Mouse (Mus musculus): ENCODE results near the gene Adarb1.

Adarb1 gene

DNA sequence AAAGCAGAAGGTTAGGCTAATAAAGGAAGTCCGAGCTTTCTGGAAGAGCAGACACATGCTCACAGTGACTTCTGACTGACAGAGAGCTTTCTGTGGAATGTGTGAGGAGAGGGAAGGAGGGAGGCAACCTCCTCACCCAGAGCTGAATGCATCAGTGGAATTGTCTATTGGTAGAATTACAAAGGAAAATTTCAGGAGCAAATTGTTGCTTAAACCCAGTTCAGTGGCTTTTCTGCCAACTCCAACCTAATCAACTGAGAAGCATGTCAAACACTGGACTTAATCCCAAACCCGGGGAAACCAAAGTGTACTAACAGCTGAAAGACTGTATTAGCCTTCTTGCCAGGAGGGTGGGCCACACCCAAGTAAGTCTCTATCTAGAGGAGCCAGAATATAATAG, 36.9 kb downstream of the Adarb1 start:
- no peak for DNase-seq (ENCODE audit: low spot score)

DNA sequence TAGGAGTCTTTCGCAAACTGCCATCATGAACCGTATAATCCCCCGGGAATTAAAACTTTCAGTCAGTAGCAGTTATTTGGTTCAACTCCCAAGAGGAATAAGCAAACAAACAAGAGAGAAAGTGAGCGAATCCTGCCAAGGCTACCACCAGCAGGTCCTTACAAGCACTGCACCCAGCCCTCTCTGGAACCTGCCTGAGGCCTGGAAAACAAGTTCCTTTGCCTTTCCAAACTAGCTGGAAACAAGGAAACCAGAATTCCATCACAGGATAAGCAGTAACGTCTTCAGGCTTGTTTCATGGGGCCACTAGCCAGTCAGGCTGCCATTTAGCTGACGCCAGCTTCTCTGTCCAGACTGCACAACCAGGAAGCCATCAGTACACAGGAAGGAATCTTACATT, 37.4 kb downstream of the Adarb1 start:
- no peak for DNase-seq (ENCODE audit: low spot score)

DNA sequence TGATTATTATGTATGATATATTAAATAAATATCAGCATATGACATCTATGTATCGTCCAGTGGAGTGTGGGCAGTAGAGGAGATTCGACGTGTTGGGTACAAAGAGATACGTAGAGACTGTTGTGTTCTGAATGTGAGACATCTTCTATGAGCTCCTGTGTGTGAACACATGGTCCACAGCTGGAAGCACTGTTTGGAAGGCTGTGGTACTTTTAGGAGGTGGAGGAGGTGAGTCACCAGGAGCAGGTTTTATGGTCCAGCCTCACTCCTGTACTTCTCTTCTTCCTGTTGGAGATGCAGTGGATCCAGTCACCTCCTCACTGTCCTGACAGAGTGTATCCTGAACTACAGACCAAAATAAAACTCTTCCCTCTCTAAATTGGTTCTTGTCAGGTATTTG, 38.9 kb downstream of the Adarb1 start:
- DNase-seq (ENCODE audit: low spot score), result no peak

DNA sequence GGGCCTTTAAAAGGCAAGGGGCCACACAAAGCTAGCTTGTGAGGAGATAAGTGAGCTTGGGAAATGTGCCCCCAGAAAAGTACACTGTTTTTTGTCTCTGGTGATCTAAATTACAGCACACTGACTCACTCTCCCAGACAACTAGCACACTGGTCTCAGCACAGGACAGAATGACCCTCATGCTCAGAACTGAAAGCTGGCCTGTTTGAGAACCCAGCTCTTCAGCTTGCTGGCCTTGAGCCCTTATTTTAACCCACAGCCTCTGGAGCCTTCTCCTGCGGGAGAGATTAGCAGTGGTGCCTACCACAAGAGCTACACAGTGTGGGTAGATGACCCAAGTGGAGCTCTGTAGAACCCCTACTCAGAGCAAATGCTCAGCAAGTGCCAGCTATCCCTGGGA, 42.0 kb downstream of the Adarb1 start:
- no peak for DNase-seq (ENCODE audit: low spot score)

DNA sequence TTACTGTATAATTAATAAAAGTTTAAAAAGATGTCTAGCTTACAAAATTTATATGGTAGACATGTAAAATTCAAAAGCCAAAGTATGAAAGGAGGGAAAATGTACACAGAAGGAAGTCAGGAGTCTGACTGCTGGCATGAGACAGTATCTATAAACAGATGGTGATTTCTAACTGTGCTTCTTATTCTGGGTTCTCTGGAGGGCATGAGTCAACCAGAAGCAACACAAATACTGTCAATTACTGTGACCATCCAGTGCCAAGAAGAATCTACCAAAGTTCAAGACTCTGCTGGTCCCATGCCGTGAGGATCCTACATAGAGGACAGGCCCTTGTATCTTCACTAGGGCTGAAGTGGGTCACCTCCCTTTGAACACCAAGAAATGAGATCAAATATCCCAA, 43.1 kb downstream of the Adarb1 start:
- no peak for DNase-seq (ENCODE audit: low spot score)

DNA sequence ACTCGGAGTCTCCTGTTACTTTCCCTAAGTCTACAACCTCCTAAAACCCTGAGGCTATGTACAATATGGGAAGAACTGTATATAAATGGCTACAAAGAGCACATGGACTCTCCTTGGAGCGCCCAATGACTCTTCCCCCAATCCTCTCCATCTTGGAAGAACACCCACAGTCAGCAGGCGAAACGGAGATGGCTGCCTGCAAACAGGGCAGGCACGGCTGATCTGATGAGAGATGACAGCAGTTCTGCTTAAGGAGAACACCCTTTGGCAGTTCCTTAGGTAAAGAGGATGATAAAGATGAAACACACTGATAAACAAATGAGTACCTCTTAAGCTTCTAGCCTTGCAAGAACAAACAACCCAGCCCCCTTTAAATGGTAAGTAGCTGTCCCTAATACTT, 43.7 kb downstream of the Adarb1 start:
- DNase-seq (ENCODE audit: low spot score), result no peak

DNA sequence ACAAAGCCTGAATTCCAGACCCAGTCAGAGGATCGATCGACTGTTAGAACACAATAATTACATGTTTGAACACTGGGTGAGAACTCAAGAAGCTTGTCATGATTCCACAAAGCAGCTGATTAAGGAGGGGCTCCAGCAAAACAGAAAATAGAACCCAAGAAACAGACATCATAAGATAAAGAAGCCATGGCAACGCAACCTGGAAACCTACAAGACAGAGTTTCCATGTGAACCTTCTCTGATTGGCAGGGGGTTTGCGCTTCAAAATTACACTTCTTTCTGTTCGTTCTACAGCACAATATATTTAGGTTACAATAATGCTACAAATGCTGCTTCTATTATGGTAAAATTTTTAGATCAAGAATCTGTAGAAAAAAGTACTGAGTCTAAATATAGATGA, 47.9 kb downstream of the Adarb1 start:
- no peak for DNase-seq (ENCODE audit: low spot score)

DNA sequence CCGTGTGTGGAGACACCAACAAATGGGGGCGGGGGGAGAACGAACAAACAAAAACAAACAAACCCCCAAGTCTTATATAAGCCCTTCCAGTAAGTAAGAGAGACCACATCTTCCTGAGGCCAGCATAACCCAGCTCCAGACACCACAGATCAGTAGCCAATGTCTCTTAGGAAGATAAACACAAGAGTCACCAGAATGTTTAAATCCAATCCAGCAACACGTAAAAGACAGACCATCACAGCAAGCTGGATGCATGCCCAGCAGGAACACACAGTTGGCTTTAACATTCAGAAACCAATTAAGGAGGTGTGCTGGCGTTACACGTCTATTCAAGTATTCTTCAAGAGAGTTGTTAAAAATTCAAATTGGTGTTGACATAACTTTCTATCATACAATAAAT, 50.1 kb downstream of the Adarb1 start:
- no peak for DNase-seq (ENCODE audit: low spot score)

DNA sequence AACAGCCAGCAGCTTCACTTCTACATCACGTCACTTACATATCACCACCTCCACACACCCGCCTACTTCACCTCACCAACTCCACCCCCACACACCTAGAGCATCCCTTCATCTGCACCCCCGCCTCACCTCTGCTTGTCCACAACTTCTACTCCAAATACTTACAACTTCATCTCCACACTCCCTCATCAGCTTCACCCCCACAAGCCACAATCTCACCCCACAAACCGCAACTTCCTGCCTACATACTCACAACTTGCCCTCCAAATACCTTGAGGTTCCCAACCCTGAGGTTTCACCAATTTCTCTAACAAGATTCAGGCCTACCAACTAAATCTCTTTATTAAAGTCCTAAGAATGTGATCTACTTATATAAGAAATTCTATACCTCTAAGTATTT, 51.1 kb downstream of the Adarb1 start:
- no peak for DNase-seq (ENCODE audit: low spot score)

DNA sequence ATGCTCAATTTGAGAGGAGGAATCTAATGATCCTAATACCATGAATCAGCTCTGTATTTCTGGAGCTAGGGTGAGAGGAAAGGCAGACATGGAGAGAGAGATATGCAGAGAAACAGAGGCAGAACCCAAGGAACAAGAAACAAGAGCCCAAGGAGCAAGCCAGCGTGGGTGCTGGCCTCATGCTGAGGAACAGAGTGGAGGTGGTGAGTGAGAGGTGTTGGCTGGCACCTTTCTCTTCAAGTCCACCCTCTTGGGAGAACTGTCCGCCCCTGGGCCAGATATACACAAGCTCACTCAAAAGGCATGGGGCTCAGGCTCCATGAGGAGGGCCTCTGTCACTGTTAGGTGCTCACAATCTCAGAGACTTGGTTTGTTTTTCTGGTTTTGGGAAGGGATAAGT, 52.9 kb downstream of the Adarb1 start:
- DNase-seq (ENCODE audit: low spot score), result no peak

DNA sequence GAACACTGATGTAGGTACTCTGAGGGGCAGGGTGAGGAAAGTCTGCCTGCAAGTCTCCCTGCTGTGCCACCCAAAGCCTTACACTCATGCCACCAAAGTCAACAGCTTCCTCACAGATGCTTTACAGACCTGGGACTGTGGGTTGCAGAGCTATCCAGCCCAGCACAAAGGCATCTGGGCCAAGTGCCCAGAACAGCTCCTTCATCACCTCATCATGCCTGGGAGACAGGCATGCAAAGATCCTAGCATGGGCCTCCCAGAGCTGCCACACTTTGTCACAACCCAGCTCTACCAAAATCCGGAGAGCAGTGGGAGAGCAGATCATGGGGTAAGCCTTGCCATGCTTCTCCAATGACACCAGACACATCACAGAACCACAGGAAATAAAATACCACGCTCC, 57.6 kb downstream of the Adarb1 start:
- DNase-seq (ENCODE audit: low spot score), result no peak

DNA sequence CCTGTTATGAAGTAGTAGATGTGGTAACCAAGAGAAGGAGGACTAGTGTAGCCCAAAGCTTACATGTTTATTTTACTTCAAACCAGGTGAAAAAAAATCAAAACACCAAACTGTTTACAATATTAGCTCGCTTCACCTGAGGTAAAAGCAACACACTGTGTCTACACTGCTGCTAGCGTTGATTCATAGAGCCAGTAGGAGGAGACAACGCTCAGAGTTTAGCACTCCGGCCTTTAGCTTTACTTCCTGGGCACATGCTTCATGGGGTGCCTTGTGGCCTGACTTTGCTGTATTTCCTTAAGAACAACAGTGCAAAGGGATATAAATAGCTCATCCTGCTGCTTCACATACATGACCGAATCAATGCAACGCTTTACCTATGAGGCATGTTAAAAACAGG, 60.1 kb downstream of the Adarb1 start:
- no peak for DNase-seq (ENCODE audit: low spot score)

DNA sequence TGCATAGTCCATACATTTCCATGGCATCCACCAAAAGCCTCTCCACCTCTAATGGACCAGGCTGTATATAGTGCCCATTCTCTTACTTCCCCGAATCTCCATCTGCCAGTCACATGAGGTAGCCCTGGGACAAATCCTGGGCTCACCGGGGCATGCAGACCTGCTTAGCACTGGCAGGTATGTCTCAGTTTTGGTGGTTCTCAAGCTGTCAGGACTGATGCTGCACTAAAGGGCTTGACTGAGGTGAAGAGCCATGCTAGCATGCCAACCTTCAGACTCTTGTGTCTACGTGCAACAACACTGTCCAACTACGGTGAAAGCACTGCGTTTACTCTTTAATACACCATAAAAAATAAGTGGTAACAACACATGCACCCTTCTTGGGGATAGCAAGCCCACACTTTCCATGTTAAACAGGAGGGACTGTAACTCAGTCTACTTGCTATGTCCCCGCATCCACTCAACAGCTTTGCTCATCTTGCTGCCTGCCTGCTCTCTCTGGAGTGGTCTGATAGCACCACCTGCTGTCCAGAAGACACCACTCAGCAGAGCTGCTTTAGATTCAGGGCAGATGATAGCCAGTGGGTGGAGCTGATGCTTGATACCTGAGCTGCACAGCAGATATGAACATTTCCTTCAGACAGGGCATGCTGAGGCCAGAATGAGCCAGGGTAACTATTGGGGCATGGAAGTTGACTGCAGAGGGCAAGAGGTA, 64.9 kb downstream of the Adarb1 start:
- DNase-seq (ENCODE audit: low spot score), result peak; percentile 84

DNA sequence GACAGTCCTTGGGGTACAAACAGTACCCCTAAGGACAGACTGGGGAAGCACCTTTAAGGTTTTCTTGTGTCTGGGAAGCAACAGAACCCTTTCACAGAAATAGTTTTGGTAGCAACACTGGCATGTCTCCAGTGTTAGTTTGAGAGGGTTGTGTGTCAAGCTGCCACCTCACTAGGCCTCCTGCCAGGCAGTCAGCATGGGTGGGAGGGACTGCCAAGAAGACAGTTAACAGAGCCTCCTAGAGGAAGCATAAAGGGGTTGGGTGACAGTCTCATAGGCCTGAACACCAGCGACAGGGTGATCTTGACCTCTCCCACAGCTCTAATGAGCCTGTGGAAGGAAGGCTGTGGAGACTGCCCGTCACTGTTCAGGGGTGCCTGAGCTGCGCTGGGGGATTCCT, 75.2 kb downstream of the Adarb1 start:
- no peak for DNase-seq (ENCODE audit: low spot score)

DNA sequence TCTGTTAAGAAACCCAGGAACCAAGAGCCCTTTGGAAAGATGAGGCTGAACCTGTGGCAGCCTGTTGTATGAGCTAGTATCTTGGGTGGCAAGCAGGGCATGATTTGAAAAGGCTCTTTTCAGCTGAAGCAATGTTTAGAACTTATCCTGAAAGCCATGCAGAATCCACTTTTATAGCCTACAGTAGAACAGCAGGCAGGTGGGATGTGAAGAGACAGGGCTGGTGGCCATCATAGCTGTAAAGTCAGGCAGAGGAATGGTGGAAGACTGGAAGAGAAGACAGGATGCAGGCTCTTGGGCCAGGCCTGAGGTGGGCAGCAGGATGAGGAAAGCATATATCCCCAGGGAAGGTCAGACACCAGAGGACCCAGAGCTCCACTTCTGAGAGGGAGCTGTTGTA, 76.4 kb downstream of the Adarb1 start:
- DNase-seq (ENCODE audit: low spot score), result no peak

DNA sequence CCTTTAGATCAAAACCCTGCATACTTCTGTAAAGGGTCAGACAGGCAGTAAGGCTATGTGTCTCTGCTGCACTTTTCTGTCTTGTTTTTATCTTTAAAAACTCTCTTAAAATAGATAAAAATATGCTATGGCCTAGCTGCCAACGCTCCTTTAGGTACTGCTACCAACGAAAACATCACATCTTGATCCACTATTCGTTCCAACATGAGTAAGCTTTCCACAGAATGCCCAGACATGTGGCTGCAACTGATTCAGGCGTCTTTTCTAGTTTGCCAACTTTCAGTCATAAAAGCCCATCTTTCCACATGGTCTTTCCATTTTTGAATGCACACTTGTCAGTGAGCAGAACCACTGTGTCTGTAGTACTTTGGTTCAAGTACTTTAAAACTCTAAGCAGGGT, 77.0 kb downstream of the Adarb1 start:
- DNase-seq (ENCODE audit: low spot score), result no peak

DNA sequence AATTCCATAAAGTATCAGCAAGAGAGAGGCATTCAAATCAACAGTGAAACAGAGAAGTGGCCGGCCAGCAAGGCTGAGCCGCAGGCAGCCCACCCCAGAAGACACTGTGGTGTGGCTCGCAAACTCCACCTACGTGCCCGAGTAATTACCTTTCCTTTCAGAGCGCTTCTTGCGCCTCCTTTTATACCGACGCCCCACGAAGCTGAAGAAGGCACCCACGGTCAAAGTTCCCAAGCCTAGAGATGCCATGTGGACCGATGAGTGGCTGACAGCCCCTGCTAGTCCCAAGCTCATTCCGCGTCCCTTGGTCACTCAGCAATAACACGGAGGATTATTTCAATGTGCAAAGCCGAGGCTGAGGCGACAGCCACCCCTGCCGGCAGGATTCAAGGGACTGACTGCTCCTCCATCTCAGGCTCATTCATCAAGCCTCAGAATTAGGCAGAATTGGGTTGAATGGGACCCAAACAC, 78.2 kb downstream of the Adarb1 start:
- no peak for DNase-seq (ENCODE audit: low spot score)

DNA sequence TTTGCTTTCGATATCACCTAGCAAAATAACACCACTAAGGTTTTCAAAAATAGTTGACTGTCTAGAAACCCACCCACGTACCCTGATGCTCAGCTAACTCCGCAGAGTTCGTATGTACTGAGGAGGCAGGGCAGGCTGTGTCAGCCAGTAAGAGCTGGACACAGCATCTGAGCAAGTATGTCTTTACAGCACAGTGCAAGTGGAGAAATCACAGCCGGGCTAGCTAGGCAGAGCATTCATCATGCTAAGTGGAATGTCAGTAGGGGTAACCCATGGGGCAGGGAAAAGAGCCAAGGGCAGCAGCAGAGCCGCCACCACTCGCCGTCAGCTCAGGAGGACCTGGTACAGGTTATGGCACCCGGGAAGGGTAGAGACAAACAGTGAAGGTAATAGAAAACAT, 84.6 kb downstream of the Adarb1 start:
- DNase-seq (ENCODE audit: low spot score), result no peak

DNA sequence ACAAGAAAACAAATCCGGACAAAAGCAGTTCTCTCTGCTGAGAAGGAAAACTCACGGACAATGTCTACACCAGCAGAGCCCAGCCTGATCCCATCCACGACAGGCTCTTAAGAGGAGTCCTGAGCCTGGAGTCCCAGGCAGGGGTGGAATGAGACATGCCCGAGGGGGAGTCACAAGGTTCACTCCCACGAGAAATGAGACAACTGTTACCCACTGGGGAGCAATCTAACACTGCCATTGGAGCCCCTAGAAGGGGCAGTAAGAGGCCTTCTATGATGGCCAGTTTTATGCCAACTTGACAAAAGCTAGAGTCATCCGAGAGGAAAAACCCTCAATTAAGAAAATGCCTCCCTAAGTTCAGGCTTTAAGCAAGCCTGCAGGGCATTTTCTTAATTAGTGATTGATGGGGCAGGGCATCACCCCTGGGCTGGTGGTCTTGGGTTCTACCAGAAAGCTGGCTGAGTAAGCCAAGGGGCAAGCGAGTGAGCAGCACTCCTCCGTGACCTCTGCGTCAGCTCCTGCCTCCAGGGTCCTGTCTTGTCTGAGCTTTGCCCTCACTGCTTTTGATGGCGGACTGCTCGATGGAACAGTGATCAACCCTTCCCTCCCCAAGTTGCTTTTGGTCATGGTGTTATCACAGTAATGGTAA, 88.5 kb downstream of the Adarb1 start:
- DNase-seq (ENCODE audit: low spot score), result no peak

DNA sequence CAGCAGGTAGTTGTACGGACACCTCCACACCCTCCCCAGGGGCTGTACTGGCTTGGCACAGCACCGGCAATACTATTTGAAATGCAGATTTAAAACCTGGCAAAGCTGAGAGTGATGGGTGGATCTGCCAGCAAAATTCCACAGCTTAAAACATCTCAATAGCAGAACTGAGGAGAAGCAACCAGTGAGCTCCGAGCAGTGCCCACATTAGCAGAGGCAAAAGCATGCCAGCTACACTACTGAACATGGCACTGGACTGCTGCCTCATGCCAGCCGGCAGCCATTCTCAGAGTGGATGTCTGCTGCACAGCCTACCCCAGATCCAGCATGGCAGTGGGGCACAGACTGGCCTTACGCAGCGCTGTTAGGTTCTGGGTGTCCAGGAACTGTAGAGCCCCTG, 93.4 kb downstream of the Adarb1 start:
- no peak for DNase-seq (ENCODE audit: low spot score)

DNA sequence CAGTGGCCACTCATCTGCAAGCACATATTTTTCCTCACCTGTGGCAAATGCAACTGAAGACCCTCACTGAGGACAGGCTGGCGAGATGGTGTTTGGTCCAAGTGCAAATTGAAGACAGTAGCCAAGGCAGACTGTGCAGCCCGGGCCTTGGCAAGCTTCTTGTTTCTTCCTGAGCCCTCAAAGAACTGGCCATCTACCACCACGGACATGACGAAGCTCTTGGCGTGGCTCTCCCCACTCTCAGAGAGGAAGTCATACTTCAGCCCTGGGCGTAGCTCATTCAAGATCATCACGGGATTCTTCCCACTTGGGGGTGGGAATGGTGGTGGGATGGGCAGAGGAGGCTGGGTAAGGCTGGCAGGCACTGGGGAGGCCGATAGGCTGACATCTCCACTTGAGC, 96.5 kb downstream of the Adarb1 start:
- no peak for DNase-seq (ENCODE audit: low spot score)

DNA sequence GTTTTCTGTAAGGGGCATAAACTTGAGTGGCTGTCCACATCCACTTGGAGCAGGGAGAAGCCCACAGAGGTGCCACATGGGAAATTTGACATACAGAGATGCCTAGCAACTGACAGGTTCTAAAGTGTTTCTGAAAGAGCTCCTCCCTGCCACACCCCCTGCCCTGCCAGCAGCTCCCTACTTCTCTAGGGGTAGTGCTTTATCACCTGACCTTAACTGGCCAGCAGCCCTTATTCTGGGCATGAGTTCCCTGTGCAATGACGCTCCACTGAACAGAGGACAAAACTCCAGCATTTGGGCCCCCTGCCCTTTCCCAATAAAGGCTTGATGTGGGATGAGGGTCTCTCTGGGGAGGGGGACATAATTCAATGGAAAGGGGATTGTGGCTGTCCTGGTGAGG, 97.1 kb downstream of the Adarb1 start:
- DNase-seq (ENCODE audit: low spot score), result no peak

DNA sequence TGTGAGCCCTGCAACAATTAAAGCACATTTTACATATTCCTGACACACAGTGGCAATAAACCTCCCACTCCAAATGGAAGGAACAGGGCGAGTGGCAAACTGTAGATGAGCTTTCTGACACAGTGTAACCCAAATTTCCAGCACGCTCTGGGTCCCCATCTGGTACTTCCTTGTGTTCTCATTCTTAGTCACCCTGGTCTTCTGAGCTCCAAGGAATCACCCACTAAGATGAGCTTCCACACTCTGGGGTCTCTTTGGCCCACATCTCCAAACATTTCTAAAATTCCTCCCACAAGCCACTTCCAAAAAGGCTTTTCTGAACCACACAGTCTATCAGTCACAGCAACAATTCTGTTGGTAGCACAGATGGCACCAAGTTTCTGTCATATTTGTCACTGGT, 102.4 kb downstream of the Adarb1 start:
- no peak for DNase-seq (ENCODE audit: low spot score)

DNA sequence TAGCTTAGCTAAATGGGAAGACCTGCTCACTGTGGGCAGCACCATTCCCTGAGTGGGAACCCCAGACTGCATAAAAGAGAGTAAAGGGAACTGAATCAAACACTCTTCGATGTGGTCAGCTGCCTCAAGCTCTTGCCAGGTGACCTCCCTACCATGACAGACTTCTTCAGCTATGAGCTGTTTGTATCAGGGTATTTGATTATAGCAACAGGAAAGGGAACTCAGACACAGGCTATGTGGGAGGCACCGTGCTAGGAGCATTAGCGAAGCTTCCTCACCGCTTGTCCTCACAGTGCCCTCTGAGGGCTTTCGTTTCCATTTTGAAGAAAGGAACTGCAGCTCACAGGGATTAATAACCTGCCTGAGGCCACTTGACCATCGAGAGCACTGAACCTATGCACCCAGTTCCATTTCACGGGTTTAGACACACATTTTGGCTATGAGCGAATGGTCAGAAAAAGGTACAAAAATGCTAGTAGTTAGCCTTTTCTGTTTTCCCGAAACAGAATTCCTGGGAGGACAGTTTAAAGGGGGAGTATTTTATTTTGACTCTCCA, 103.3 kb downstream of the Adarb1 start:
- DNase-seq (ENCODE audit: low spot score), result no peak

Measured in urinary bladder, postnatal 14 days (tissue).